Mouse (Mus musculus) forebrain, postnatal 0 days (tissue): Measurements from ENCODE around the gene Calm1. TPM values are rescaled to one million over a fixed set of nuclear protein-coding genes. Genes with fewer than 3 reads are reported as not detected.

Experiments used
- ATAC-seq: fragments of 200-750 bp; cut with Nextera tagmentation; 2 replicates; pipeline ENCODE4 v1.8.0; 2017; ENCODE audit warnings: mild to moderate bottlenecking, moderate library complexity
- DNase-seq: peaks from one replicate; pipeline ENCODE4 v3.0.0-alpha.2; 2015
- H3K27ac ChIP-seq: fragments of 300-500 bp; sonication (generic); 2 replicates; pipeline ENCODE4 v1.5.1; 2014; ENCODE audit warnings: low read depth, mild to moderate bottlenecking, antibody characterized with exemption, low read length, moderate library complexity, mixed read lengths
- H3K27me3 ChIP-seq: fragments of 300-500 bp; sonication (generic); 2 replicates; pipeline ENCODE4 v1.6.1; 2014; ENCODE audit warnings: mild to moderate bottlenecking, low read length, mixed read lengths; ENCODE audit not compliant: insufficient read depth
- H3K36me3 ChIP-seq: fragments of 300-500 bp; sonication (generic); 2 replicates; pipeline ENCODE4 v1.6.1; 2014; ENCODE audit warnings: mild to moderate bottlenecking, moderate library complexity; ENCODE audit not compliant: insufficient read depth
- H3K4me1 ChIP-seq: fragments of 300-500 bp; sonication (generic); 2 replicates; pipeline ENCODE4 v1.6.1; 2014; ENCODE audit warnings: antibody characterized with exemption; ENCODE audit not compliant: insufficient read depth
- H3K4me2 ChIP-seq: fragments of 300-500 bp; sonication (generic); 2 replicates; pipeline ENCODE4 v1.6.1; 2014; ENCODE audit warnings: low read depth, mild to moderate bottlenecking, moderate library complexity
- H3K4me3 ChIP-seq: fragments of 300-500 bp; sonication (generic); 2 replicates; pipeline ENCODE4 v1.5.1; 2014; ENCODE audit warnings: low read depth, low read length, mixed read lengths
- H3K9ac ChIP-seq: fragments of 300-500 bp; sonication (generic); 2 replicates; pipeline ENCODE4 v1.6.1; 2014; ENCODE audit warnings: mild to moderate bottlenecking
- H3K9me3 ChIP-seq: fragments of 300-500 bp; sonication (generic); 2 replicates; pipeline ENCODE4 v1.6.1; 2016; ENCODE audit warnings: low read length
- CTCF ChIP-seq: sonication (generic); IDR thresholded peaks from 2 replicates; pipeline ENCODE4 v1.5.1; 2016; ENCODE audit warnings: antibody characterized with exemption, control low read depth, low read depth
- WGBS: fragments of 180-500 bp; shearing (Covaris S2); extraction: QIAGEN DNeasy Blood & Tissue Kit; methylation state at CpG from one replicate; pipeline ENCODE4 v1.1.7; 2014; 5-methylcytosine and 5-hydroxymethylcytosine counted together
- polyA plus RNA-seq: library from polyadenylated mRNA; unstranded; fragments of >200 nt; fragmentation: Nextera tagmentation; extraction: Ambion mirVana; gene quantifications from 2 replicates; pipeline ENCODE4 v1.2.1, GENCODE M21; 2015
- total RNA-seq: library from RNA; depleted of rRNA; stranded (reverse); fragments of >200 nt; gene quantifications from 2 replicates; pipeline ENCODE4 v1.2.3, GENCODE M21; 2014

Calm1 gene
- total and polyA plus RNA-seq, 2 experiments from 2014 or later: 1,041 to 4,009 TPM

DNA sequence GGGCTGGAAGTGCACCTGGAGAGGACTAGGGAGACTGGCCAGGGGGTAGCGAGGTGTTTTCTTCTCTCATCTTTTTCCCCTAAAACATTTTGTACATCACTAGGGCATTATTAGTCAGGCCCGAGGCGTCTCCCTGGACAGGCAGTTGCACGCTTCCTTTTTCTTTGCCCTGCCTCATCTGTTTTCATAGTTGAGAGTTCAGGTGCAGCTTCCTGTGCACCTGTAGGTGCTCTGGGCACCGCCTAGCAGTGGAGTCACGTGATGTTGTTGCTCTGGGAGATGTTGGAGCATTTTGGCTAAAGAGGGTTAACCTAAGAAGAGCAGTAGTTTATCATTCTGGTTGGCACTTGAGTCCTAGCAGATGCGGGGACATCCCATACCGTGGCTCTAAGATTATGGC is 5.9 kb downstream of the Calm1 start:
- ATAC-seq (no peak), DNase-seq (no peak)
- no peak for TF ChIP-seq CTCF
- no peaks in the 10 kb centered on the region for H3K9me3 ChIP-seq
- H3K36me3 ChIP-seq: peaks cover 74% of the 10 kb centered on the region
- 0 out of 2 replicates have a peak, but pooled peaks cover 9% of the 10 kb centered on the region for H3K4me1 ChIP-seq
- H3K27ac ChIP-seq: no peak overlapping the region
- WGBS: 97% methylated on average over 8 of the region's 8 CpGs
- H3K4me2 ChIP-seq: no peak overlapping the region
- H3K9ac ChIP-seq: no peak overlapping the region
- no peak overlapping the region for H3K4me3 ChIP-seq
- H3K27me3 ChIP-seq: no peaks in the 10 kb centered on the region

GRCm38 (mm10) chr12:100206521-100206920 is 7.3 kb downstream of the Calm1 start:
- no peak overlapping the region for H3K9ac ChIP-seq
- DNase-seq (no peak), ATAC-seq (no peak)
- 95% methylated on average over 3 of the region's 3 CpGs for WGBS
- no peak overlapping the region for H3K4me2 ChIP-seq
- no peaks in the 10 kb centered on the region for H3K27me3 ChIP-seq
- peaks cover 76% of the 10 kb centered on the region for H3K36me3 ChIP-seq
- H3K27ac ChIP-seq: no peak overlapping the region
- no peak for TF ChIP-seq CTCF
- no peaks in the 10 kb centered on the region for H3K9me3 ChIP-seq
- H3K4me3 ChIP-seq: no peak overlapping the region
- 0 out of 2 replicates have a peak, but pooled peaks cover 9% of the 10 kb centered on the region for H3K4me1 ChIP-seq

DNA sequence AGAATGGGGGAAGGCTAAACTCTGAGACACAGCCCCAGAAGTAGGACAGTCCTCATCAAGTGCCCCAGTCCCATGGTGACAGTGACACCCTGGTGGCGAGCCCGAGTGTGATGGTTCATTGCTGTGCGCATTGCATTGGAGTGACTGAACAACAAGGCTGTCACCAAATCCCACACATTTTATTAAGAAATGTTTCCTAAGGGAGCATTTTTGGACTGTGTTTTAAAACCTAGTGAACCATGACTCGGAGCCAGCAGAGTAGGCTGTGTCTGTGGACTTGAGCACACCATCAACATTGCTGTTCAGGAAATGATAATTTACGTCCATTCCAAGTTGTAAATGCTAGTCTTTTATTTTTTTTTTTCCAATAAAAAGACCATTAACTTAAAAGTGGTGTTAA is 7.7 kb downstream of the Calm1 start:
- 0 out of 2 replicates have a peak, but pooled peaks cover 9% of the 10 kb centered on the region for H3K4me1 ChIP-seq
- TF ChIP-seq CTCF: 0 out of 2 replicates have a peak, but pooled peaks have one; percentile 4
- no peak overlapping the region for H3K27ac ChIP-seq
- no peak for DNase-seq
- no peak overlapping the region for H3K9ac ChIP-seq
- no peak overlapping the region for H3K4me3 ChIP-seq
- H3K27me3 ChIP-seq: no peaks in the 10 kb centered on the region
- H3K4me2 ChIP-seq: no peak overlapping the region
- no peak for ATAC-seq
- no peaks in the 10 kb centered on the region for H3K9me3 ChIP-seq
- H3K36me3 ChIP-seq: peaks cover 76% of the 10 kb centered on the region
- WGBS: 92% methylated on average over 5 of the region's 5 CpGs

- Histone ChIP-seq H3K4me2 (no peak overlapping the region), H3K36me3 (peaks cover 53% of the 10 kb centered on the region), H3K27ac (no peak overlapping the region), H3K4me3 (no peak overlapping the region), H3K27me3 (no peaks in the 10 kb centered on the region), H3K9me3 (no peaks in the 10 kb centered on the region), H3K9ac (no peak overlapping the region), H3K4me1 (no peaks in the 10 kb centered on the region)
- DNase-seq (no peak), ATAC-seq (no peak)
- 92% methylated on average over 10 of the region's 10 CpGs for WGBS
- no peak for TF ChIP-seq CTCF
Measured at GRCm38 (mm10) chr12:100209701-100210478, 10.7 kb downstream of the Calm1 start.

GRCm38 (mm10) chr12:100210973-100211372 is 11.7 kb downstream of the Calm1 start:
- Histone ChIP-seq H3K27ac (0 out of 2 replicates have a peak overlapping the region, but pooled peaks have one; percentile 5), H3K4me2 (no peak overlapping the region), H3K9me3 (no peaks in the 10 kb centered on the region), H3K4me3 (no peak overlapping the region), H3K4me1 (no peaks in the 10 kb centered on the region), H3K9ac (no peak overlapping the region), H3K27me3 (no peaks in the 10 kb centered on the region), H3K36me3 (peaks cover 43% of the 10 kb centered on the region)
- 23% methylated on average over 5 of the region's 5 CpGs for WGBS
- TF ChIP-seq CTCF: no peak
- no peak for DNase-seq
- peak; percentile 12 for ATAC-seq

- Histone ChIP-seq H3K36me3 (peaks cover 37% of the 10 kb centered on the region), H3K27me3 (no peaks in the 10 kb centered on the region), H3K4me2 (no peak overlapping the region), H3K27ac (no peak overlapping the region), H3K9me3 (no peaks in the 10 kb centered on the region), H3K4me1 (no peaks in the 10 kb centered on the region), H3K4me3 (no peak overlapping the region), H3K9ac (no peak overlapping the region)
- no peak for TF ChIP-seq CTCF
- DNase-seq: no peak
- no peak for ATAC-seq
- WGBS: 88% methylated on average over 5 of the region's 5 CpGs
Measured at GRCm38 (mm10) chr12:100211453-100212185, 12.4 kb downstream of the Calm1 start.

DNA sequence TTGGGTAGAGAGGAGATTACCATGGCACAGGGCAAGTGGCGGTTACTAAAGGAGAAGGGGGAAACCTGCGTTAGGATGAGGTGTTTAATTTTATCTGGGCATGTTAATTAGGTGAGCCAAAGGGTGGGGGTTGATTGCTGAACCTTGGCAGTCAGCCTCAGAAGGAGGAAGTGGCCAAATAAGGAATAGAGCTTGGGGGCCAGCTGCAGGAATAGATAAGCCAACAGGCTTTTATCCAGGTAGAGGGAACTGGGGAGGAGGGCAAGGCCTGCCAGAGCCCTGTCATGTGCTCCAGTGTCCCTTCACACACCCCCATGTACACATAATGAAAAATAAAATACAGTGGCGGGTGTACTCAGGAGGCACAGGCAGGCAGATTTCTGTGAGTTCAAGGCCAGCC is 13.2 kb downstream of the Calm1 start:
- Histone ChIP-seq H3K4me2 (no peak overlapping the region), H3K4me3 (no peak overlapping the region), H3K27me3 (no peaks in the 10 kb centered on the region), H3K4me1 (no peaks in the 10 kb centered on the region), H3K36me3 (peaks cover 29% of the 10 kb centered on the region), H3K27ac (no peak overlapping the region), H3K9me3 (no peaks in the 10 kb centered on the region), H3K9ac (no peak overlapping the region)
- DNase-seq: no peak
- TF ChIP-seq CTCF: no peak
- WGBS: 33% methylated on average over 3 of the region's 3 CpGs
- ATAC-seq: no peak
